Mouse (Mus musculus) left cerebral cortex, adult 18-20 months (tissue): Measurements from ENCODE around the gene Olfr484. TPM values are rescaled to one million over a fixed set of nuclear protein-coding genes. Genes with fewer than 3 reads are reported as not detected.
"Not testable (repeated sequence)": the region's sequence is repeated elsewhere in the genome, so short reads cannot be mapped to it uniquely, and the experiment has no call there.

ENCODE experiments used
- DNase-seq, 2 experiments: peaks; one replicate each; pipeline ENCODE4 v3.0.0; 2021 to 2022; ENCODE audit warnings: low spot score in 2 of 2, mixed read lengths in 1 of 2
- long read RNA-seq, 2 experiments: library from polyadenylated mRNA; stranded (forward); transcript quantifications; one replicate each; pipeline ENCODE4 v2.0.0; 2021
- total RNA-seq, 2 experiments: library from RNA; stranded (reverse); gene quantifications; 2 replicates each; pipeline ENCODE4 v1.2.3; 2021

The Olfr484 gene
- not detected for total RNA-seq
- long read RNA-seq, experiment 1, result 0 reads
- long read RNA-seq, experiment 2, result 0 reads

DNA sequence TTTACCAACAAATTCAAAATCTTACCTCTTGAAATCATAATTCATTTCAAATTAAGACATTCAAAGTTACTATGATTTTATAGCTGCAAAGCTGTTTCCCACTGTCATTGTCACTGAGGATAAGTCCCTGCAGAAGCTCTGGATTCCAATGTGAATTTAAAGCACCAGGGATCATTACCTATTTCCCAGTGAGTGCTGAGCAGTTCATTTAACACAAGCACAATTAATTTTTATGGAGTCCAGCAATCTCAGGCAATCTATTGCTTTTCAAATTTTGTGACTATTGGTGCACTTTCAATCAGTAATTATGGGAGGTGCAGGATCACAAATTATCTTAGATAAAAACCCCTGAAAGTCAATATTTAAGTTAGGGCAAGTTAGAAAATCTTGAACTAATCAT lies at the start of gene Olfr484:
TSS of gene Olfr484 (minus strand) at position 101 of the 400 bp plus-strand sequence.
- DNase-seq, result no peak

DNA sequence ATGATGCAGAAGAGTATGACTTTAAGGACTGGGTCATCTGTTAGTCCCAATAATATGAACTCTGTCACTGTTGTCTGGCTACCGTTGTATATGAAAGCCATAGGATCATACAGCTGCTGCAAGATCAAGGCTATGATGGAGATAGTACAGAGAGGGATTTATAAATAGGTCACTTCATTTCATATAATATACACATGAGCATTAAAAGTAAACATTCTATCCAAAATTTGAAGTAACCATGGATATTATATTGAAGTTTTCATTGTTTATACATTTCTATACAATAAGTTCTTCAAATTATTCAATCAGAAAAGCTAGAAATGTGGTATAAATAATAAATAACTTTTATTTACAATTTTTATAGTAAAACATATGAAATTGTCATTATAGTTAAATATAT lies 45.4 kb upstream of the Olfr484 start, which contains the start of gene Olfr486:
TSS of gene Olfr486 (minus strand) at position 101 of the 400 bp plus-strand sequence.
- not testable (repeated sequence) for DNase-seq

DNA sequence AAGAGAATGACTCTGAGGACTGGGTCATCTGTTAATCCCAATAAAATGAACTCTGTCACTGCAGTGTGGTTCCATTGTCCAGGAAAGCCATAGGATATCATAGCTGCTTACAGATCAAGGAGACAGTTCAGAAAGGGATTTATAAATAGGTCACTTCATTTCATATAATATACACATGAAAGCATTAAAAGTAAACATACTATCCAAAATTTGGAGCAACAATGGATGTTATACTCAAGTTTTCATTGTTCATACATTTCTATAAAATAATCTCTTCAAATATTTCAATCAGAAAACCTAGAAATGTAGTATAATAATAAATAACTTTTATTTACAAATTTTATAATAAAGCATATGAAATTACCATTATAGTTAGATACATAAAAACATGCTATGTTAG lies 32.5 kb upstream of the Olfr484 start, which contains the start of gene Olfr485:
TSS of gene Olfr485 (minus strand) at position 101 of the 400 bp plus-strand sequence.
- DNase-seq, result no peak

DNA sequence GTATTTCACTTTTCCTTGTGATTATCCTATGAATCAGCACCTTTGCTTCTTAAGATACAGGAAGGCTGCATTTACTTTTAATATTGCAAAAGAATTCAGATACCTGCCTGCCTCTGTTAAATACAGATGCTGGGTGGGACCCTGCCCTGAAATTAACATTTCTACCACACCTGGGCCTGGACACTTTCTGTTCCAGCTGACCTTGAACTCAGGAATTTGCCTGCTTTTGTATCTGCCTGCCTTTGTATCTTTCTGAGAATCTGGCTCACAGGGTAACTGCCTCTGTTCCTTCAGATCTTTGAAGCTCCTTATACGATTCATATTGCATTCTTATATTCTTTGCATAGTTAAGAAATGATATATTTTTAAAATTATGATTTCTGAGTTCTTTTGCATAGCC lies 5.8 kb downstream of the Olfr484 start:
- DNase-seq, result no peak

DNA sequence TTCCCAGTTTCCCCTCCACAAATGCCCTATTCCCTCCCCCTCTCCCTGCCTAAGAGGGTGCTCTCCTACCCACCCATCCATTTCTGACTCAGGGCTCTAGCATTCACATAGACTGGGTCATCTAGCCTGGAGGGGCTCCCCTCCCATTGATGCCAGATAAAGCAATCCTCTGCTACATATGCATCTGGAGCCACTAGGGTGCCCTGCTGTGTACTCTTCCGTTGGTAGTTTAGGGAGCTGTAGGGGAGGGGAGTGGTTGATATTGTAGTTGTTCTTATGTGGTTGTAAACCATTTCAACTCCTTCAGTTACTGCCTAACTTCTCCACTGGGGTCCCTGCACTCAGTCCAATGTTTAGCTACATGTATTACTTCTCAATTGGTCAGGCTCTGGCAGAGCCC lies 6.6 kb downstream of the Olfr484 start:
- no peak for DNase-seq

DNA sequence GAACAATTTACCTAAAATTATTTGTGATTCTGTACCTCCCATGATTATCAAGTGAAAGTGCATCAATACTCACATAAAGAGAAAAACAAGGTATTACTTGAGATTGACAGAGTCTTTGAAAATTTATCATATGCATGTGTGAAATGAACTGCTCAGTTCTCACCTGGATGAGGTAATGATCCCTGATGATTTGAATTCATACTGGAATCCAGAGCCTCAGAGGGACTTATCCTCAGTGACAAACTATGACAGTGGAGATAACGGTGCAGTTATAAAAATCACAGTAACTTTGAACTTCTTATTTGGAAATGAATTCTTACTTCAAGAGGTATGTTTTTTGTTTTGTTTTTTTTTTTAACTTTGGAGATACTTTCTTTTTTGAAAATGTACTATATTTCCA lies 26.7 kb downstream of the Olfr484 start, which contains the start of gene Olfr483:
TSS of gene Olfr483 (plus strand) at position 301 of the 400 bp plus-strand sequence.
- DNase-seq, result no peak

DNA sequence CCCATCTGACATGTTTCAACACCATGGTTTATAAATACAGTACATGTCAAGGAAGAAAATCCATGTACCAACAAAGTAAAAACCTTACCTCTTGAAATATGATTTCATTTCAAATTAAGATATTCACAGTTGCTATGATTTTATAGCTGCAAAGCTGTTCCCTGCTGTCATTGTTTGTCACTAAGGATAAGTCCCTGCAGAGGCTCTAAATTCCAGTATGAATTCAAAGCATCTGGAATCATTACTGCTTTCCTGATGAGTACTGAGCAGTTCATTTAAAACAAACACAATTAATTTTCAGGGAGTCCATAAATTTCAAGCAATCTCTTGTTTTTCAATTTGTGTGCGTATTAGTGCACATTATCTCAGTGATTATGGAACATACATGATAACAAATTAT lies 29.8 kb downstream of the Olfr484 start, which contains the start of gene Olfr482:
TSS of gene Olfr482 (minus strand) at position 101 of the 400 bp plus-strand sequence.
- no peak for DNase-seq

DNA sequence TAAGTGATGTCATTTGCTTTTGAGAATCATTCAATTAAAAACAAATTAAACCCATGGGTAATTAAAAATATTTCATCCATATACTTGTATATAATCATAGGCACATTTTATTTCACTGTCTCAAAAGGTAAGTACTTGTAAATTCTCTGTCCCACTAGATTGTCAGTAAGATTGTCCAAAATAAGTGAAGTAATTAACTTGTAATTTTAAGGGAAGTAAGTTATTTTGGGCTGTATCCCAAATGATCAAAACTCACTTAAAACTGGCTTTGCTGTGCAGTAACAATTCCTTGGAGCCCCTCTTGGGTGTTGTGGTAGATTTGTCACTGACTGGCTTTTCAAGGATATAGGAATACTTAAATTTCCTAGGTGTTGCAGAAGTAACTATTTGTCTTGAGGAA lies 47.7 kb downstream of the Olfr484 start, which contains the start of gene Olfr481:
TSS of gene Olfr481 (plus strand) at position 301 of the 400 bp plus-strand sequence.
- DNase-seq, result no peak

Other genes starting within 250 kb of the Olfr484 start
- not detected for gene Olfr472, start 229.5 kb downstream of the Olfr484 start, total RNA-seq
- gene Olfr473, start 197.0 kb downstream of the Olfr484 start, total RNA-seq, result not detected
- gene Olfr474, start 172.8 kb downstream of the Olfr484 start, total RNA-seq, result not detected
- gene Olfr476, start 162.6 kb downstream of the Olfr484 start, total RNA-seq, result not detected
- not detected for gene Olfr477, start 140.8 kb downstream of the Olfr484 start, total RNA-seq
- not detected for gene Olfr478, start 93.5 kb downstream of the Olfr484 start, total RNA-seq
- gene Olfr479, start 76.8 kb downstream of the Olfr484 start, total RNA-seq, result not detected
- gene Olfr480, start 60.1 kb downstream of the Olfr484 start, total RNA-seq, result not detected
- not detected for gene Olfr481, start 47.6 kb downstream of the Olfr484 start, total RNA-seq
- 1 to 10 TPM; 2.4 to 2.6 TPM for gene Olfr482, start 29.9 kb downstream of the Olfr484 start, total RNA-seq
- not detected for gene Olfr483, start 26.6 kb downstream of the Olfr484 start, total RNA-seq
- not detected for gene Olfr485, start 32.4 kb upstream of the Olfr484 start, total RNA-seq
- gene Olfr486, start 45.3 kb upstream of the Olfr484 start, total RNA-seq, result not detected
- gene Olfr487, start 87.2 kb upstream of the Olfr484 start, total RNA-seq, result not detected
- not detected for gene Olfr488, start 130.9 kb upstream of the Olfr484 start, total RNA-seq
- gene Olfr490, start 161.5 kb upstream of the Olfr484 start, total RNA-seq, result not detected
- not detected for gene Olfr491, start 186.0 kb upstream of the Olfr484 start, total RNA-seq
- gene Olfr492, start 196.2 kb upstream of the Olfr484 start, total RNA-seq, result not detected
- not detected for gene Olfr493, start 219.5 kb upstream of the Olfr484 start, total RNA-seq
- gene Olfr494, start 237.9 kb upstream of the Olfr484 start, total RNA-seq, result not detected